Mouse (Mus musculus): Measurements from ENCODE around the gene Ttll2. TPM values are rescaled to one million over a fixed set of nuclear protein-coding genes. Genes with fewer than 3 reads are reported as not detected.

The Ttll2 gene
- not detected for polyA plus RNA-seq (2014; fragmentation: Illumina TruSeq; extraction: RNeasy Lipid Tissue Mini Kit (QIAGEN cat#74804))

DNA sequence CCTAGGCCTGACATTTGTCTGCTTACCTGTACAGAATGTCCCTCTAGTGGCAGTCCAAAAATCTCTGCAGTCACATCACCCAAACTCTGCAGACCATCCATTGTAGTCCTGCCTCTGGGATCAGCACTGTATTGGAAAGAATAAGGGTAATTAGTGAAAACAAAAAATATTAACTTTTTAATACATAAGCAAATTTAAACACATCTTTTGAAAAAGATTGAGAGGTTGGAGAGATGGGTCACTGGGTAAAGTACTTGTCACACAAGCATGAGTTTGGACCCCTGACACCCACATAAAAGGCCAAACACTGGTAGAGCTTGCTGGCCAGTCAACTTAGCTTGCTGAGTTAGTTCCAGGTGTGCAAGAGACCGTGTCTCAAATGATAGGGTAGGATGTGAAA lies at the start of gene Ttll2:
TSS of gene Ttll2 (minus strand) at position 101 of the 400 bp plus-strand sequence.

DNA sequence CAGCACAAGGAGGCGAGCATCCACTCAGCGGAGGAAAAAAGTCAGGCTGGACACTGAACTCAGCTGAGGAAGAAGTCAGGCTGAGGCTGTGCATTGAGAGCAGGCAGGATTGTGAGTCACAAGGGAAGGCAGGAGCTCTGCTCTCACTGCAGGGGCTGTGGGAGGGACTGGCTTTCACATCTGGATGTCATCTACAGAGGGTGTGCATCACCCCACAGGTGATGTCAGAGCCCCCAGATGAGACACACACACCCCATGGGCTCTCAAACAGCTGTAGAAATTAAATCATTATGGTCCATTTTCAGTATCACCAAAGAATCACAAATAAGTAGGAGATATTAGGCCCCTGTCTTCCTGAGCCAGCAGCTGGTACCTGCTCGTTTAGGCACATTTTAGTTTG lies 32.9 kb upstream of the Ttll2 start, which contains the start of gene Unc93a2:
TSS of gene Unc93a2 (minus strand) at position 101 of the 400 bp plus-strand sequence.

DNA sequence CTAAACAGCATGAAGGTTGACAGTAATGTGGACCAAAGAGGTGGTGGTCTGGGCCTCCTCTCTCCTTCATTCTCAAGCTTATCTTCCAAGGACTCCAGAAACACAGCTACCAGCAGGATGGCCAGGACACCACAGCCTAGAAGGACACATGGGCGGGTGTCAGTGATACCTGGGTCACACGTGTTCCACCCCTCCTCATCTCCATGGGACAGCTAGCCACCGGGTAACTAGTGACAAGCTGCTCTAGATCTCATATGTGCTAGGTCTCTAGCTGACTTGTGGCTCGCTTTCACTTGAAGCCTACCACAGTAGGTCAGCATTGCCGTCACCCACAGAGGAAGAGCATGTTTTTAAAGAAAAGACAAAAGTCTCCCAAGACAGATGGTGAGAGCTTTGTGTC lies 19.4 kb upstream of the Ttll2 start, which contains the start of gene Gm49630:
TSS of gene Gm49630 (minus strand) at position 101 of the 400 bp plus-strand sequence.

DNA sequence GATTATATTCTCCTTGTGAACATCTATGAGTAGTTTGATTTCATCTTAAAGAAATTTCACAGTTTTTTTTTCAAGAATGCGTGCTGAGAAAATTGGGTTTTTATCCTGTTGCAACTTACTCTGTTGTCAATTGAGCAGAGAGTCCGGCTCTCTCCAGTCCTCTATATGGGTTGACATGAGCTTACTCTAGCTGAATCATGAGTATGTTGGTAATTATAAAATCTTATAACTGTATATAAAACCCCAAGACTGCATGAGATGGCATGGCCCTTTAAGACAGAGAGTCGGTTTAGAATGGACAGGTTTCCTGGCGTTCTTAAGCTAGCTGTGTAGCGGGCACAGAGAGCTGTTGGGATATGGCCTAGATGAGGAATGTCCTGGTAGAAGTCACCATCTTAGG lies 28.1 kb downstream of the Ttll2 start, which contains the start of gene Tcp10a:
TSS of gene Tcp10a (plus strand) at position 301 of the 400 bp plus-strand sequence.

Other genes starting within 250 kb of the Ttll2 start
- gene Rps6ka2, start 182.6 kb downstream of the Ttll2 start, polyA plus RNA-seq (2014; fragmentation: Illumina TruSeq; extraction: RNeasy Lipid Tissue Mini Kit (QIAGEN cat#74804)): 6.8 TPM
- 0.20 TPM for gene Tcp10a, start 28.1 kb downstream of the Ttll2 start, polyA plus RNA-seq (2014; fragmentation: Illumina TruSeq; extraction: RNeasy Lipid Tissue Mini Kit (QIAGEN cat#74804))
- not detected for gene Gm49630, start 19.3 kb upstream of the Ttll2 start, polyA plus RNA-seq (2014; fragmentation: Illumina TruSeq; extraction: RNeasy Lipid Tissue Mini Kit (QIAGEN cat#74804))
- not detected for gene Unc93a2, start 32.8 kb upstream of the Ttll2 start, polyA plus RNA-seq (2014; fragmentation: Illumina TruSeq; extraction: RNeasy Lipid Tissue Mini Kit (QIAGEN cat#74804))